Mouse (Mus musculus) bone marrow macrophage, adult 2 months (primary cell): ENCODE data around the gene Dscaml1. TPM values are rescaled to one million over a fixed set of nuclear protein-coding genes. Genes with fewer than 3 reads are reported as not detected.

ENCODE experiments used
- H3K27ac ChIP-seq: 2 replicates; pipeline ENCODE4 v1.5.1; 2012; ENCODE audit warnings: low read depth, low read length; ENCODE audit not compliant: insufficient read depth
- H3K4me1 ChIP-seq: 2 replicates; pipeline ENCODE4 v1.6.1; 2012; ENCODE audit warnings: low read length; ENCODE audit not compliant: control insufficient read depth, insufficient read depth
- H3K4me3 ChIP-seq: 2 replicates; pipeline ENCODE4 v1.5.1; 2012; ENCODE audit warnings: mild to moderate bottlenecking, low read length, moderate library complexity; ENCODE audit not compliant: insufficient read depth
- CTCF ChIP-seq: IDR thresholded peaks from 2 replicates; pipeline ENCODE4 v1.5.1; 2012; ENCODE audit warnings: low read depth, mild to moderate bottlenecking, low read length, moderate library complexity
- POLR2A ChIP-seq: IDR thresholded peaks from 2 replicates; pipeline ENCODE4 v1.6.1; 2012; ENCODE audit warnings: mild to moderate bottlenecking, low read depth, low read length, borderline replicate concordance
- polyA plus RNA-seq: library from polyadenylated mRNA; stranded (reverse); fragments of >200 nt; gene quantifications from 2 replicates; pipeline ENCODE4 v1.2.4, GENCODE M21; 2012; ENCODE audit not compliant: missing spikeins, insufficient read depth, insufficient read length

Dscaml1 gene
- polyA plus RNA-seq, 1 experiment = not detected

DNA sequence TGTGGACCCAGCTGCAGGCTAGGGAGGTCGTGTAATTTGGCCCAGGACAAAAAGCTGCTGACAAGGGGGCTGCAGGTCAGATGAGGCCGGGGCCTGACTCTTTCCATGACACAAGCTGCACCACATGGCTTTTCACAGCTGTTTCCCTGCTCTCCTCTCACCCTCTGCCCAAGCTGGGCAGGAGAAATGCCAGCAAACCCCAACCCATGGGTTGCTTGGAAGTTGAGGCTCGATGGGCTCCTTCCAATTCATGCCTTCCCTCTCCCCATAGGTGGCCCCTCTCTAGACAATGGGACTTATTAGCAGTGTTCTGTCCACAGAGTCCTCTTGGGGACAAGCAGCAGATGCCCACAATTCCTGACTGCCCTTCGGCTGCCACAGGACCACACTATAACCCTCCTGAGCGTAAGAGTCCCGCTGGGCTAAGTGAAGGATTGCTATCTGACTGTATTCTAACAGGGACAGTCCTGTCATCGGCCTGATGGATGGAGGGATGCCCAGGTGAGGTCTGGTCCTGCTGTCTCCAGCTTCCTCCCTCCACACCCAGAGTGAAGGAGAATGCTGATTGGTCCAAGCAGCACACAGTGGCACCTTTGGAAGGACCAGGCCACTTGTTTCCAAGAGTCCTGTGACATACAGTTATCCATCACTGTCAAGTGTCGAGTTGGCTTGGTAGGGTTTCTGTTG, 365.2 kb downstream of the Dscaml1 start:
- TF ChIP-seq CTCF (no peak), POLR2A (no peak)
- Histone ChIP-seq H3K4me1 (no peaks in the 10 kb centered on the region), H3K27ac (no peak overlapping the region), H3K4me3 (no peak overlapping the region)

DNA sequence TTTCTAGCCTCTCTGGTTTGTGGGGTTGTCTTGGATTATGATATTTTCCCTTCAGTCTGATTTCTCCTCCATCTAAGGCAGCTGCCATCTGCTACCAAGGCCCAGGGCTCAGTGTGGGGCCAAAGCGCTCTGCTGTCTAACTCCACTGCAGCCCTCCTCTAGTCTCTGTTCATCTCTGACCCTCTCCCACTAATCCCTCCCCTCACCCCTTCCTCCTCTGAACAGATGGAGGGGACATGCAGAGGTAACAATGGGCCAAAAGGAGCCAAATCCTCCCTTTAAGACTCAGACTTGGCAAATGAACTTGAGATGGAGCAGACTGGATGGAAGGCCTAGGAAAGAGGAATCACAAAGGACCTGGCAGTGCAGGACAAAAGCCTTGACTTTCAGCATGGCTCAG, 365.8 kb downstream of the Dscaml1 start:
- Histone ChIP-seq H3K27ac (no peak overlapping the region), H3K4me1 (no peaks in the 10 kb centered on the region), H3K4me3 (no peak overlapping the region)
- TF ChIP-seq CTCF (no peak), POLR2A (no peak)

DNA sequence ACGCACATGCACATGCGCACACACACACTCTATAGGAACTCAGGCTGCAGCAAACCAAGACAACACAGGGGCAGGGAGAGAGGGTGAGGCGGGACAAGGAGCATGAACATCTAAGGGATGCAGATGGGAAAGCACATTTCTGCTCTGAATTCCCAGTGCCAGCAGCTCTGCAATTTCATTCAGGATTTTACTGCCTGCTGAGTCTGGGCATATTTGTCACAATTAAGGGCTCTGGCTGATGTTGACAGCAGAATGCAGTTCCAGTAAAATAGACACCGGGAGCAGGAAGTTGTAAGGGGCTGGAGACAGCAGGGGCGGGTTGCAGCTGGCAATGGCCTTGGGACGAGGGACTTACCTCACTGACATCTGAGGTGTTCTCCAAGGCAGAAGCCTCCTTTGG, 367.3 kb downstream of the Dscaml1 start:
- no peak for TF ChIP-seq POLR2A
- TF ChIP-seq CTCF = no peak
- Histone ChIP-seq H3K27ac (no peak overlapping the region), H3K4me1 (no peaks in the 10 kb centered on the region), H3K4me3 (no peak overlapping the region)

DNA sequence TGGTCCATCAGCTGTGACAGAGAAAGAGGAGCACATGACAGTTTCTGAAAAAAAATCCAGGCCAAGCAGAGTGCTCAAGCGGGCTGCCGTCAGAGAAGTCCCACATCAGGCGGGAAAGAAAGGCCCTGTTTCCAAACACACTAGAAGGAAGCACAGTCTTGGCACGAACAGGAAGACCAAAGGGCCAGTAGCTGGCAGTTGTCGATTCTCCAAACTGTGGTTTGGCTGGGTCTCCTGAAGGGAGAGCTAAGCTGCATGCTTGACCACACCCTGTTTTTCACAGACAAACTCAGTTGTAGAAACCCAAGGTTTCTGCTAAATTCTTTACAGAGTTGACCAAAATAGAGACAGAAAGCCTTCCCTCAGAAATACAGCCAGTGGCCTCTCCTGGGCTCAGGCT, 369.3 kb downstream of the Dscaml1 start:
- Histone ChIP-seq H3K4me3 (no peak overlapping the region), H3K4me1 (no peaks in the 10 kb centered on the region), H3K27ac (no peak overlapping the region)
- no peak for TF ChIP-seq POLR2A
- TF ChIP-seq CTCF = no peak

DNA sequence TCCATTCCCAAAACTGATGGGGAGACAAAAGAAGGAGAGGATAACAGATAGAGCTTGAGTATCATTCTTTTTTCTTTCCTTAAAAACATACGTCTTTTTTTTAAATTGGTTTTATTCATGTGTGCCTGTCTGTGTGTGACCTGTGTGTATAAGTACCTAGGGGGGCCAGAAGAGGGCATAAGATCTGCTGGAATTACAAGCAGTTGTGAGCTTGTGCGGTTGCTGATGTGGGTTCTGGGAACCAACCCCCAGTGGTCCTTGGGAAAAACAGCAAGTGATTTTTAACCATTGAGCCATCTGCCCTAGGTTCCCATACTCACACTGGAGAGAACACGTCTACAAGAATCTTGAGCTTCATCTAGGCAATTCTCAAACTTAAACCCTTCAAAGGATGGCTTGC, 370.8 kb downstream of the Dscaml1 start:
- Histone ChIP-seq H3K4me3 (no peak overlapping the region), H3K27ac (no peak overlapping the region), H3K4me1 (no peaks in the 10 kb centered on the region)
- TF ChIP-seq POLR2A (no peak), CTCF (no peak)

DNA sequence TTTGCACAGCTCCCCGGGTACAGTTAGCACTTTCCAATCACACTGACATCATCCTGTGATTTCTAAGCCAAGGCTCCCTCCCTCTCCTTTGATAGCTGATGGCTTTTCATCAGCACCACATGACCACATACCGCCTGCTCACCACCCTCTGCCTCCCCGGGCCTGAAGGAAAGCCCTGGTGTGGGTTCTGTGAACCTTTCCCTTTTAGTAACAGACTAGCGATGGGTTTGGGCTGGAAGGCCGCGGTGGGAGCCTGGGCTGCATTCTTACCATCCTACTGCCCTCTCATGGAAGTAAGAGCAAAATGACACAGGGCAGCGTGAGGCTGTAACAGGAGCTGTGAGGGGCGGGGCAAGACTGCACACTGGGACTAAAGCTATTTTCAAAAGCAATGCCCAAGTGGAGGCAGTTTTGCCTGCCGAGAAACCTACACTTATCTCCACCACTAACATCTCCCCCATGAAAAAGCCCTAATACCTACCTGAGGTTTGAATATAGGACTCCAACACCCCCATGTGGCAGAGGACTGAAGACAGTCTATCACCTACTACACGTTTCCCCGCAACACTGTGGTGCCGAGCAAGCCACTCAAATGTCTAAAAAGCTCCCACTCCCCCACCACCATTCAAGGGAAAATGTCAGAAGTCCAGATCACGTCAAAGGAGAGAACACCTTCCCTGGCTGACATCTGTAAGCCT, 372.2 kb downstream of the Dscaml1 start:
- TF ChIP-seq CTCF (no peak), POLR2A (no peak)
- Histone ChIP-seq H3K4me3 (no peak overlapping the region), H3K27ac (no peak overlapping the region), H3K4me1 (no peaks in the 10 kb centered on the region)

DNA sequence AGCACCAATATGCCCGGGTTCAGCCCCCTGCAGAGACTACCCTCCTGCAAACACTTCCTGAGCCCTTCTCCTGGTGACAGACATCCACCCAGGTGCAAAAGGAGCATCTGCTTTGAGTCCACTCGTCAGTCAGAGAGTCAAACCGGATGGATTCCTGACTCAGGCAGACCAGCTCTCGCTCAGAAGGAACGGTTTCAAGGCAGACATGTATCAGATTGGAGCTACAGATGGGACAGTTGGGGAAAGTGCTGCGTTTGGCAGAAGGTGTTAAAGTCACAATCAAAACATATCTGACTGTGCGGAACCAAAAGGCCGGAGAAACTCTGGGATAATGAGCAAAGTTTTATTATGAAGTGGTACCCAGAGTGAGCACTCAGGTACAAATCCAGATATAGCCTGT, 373.0 kb downstream of the Dscaml1 start:
- TF ChIP-seq CTCF (no peak), POLR2A (no peak)
- H3K4me1 ChIP-seq = no peaks in the 10 kb centered on the region

More for the DNA sequence above, 373.0 kb downstream of the Dscaml1 start:
- no peak overlapping the region for H3K27ac ChIP-seq
- H3K4me3 ChIP-seq = no peak overlapping the region

Other genes starting within 250 kb of the Dscaml1 start
- 2.6 and 3.7 TPM in 2 replicates for gene BC049352, start 244.6 kb upstream of the Dscaml1 start, polyA plus RNA-seq
- 2.0 and 2.2 TPM in 2 replicates for gene Tmprss4, start 222.5 kb upstream of the Dscaml1 start, polyA plus RNA-seq
- gene Il10ra, start 157.5 kb upstream of the Dscaml1 start, polyA plus RNA-seq = 195 and 197 TPM in 2 replicates
- gene Tmprss13, start 107.5 kb upstream of the Dscaml1 start, polyA plus RNA-seq = not detected in 2 replicates
- gene Fxyd6, start 56.4 kb upstream of the Dscaml1 start, polyA plus RNA-seq = not detected in 2 replicates
- gene Fxyd2, start 27.0 kb upstream of the Dscaml1 start, polyA plus RNA-seq = 225 and 245 TPM in 2 replicates